Mouse (Mus musculus): Measurements from ENCODE around the gene Stxbp4. TPM values are rescaled to one million over a fixed set of nuclear protein-coding genes. Genes with fewer than 3 reads are reported as not detected.

Gene Stxbp4
- polyA plus RNA-seq, 1 experiment from 2014 or later, result 7.0 TPM

DNA sequence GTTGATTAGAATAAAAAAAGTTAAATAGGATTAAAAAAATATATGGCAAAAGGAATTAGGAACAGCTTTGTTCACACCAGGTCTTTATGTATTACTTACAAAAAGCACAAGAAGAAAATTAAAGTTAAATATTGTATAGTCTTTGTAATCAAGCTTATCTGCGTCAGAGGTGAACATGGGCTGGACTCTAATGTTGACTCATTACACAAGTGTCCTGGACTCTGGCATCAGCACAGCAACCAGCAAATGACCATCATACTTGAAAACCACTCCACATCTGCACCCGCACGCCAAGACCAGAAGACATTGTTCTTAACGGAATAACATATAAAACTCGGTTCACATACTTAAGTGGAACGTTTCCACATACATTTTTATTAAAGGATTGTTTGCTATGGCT lies 29.4 kb upstream of the Stxbp4 start:
- no peak overlapping the region for H3K4me3 ChIP-seq (replicated peaks)
- no peak for ATAC-seq (ENCODE audit: low read depth)
- H3K9ac ChIP-seq, result no peak overlapping the region
- 83% methylated on average over 6 of the region's 6 CpGs for WGBS (ENCODE audit: insufficient replicate concordance)
- H3K36me3 ChIP-seq, result peaks cover 39% of the 10 kb centered on the region
- no peak overlapping the region for H3K4me2 ChIP-seq
- H3K27me3 ChIP-seq, result no peaks in the 10 kb centered on the region
- H3K27ac ChIP-seq, result peak overlapping the region; percentile 77
- peaks cover 62% of the 10 kb centered on the region for H3K4me1 ChIP-seq (replicated peaks)
- no peak for DNase-seq
- no peaks in the 10 kb centered on the region for H3K9me3 ChIP-seq (replicated peaks)

DNA sequence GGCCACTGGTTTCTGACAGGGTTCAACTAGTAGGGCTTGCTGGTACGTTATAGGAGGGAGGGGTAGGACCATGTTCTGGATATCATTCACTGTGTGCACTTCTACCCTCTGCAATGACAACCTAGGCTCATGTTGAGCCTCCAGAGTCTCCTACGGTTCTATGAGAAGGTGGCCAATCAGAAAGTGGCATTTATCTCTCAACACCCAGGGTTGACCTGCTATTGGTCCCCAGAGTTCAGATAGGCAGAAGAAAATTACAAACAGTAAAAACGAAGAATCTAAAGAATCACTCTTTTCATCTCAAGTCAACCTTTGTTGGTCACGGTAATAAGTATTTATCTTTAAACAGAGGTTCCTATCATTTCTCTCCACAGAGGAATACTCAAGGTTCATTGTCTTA lies 29.0 kb upstream of the Stxbp4 start:
- no peaks in the 10 kb centered on the region for H3K27me3 ChIP-seq
- H3K4me1 ChIP-seq (replicated peaks), result peaks cover 65% of the 10 kb centered on the region
- H3K4me2 ChIP-seq, result peak overlapping the region; percentile 72
- H3K27ac ChIP-seq, result peak overlapping the region; percentile 99
- DNase-seq (no peak), ATAC-seq (ENCODE audit: low read depth) (peak; percentile 78)
- H3K9me3 ChIP-seq (replicated peaks), result no peaks in the 10 kb centered on the region
- peaks cover 40% of the 10 kb centered on the region for H3K36me3 ChIP-seq
- peak overlapping the region; percentile 74 for H3K9ac ChIP-seq
- H3K4me3 ChIP-seq (replicated peaks), result peak overlapping the region; percentile 31; the same call in 1 of the 2 replicates
- 20% methylated on average over 4 of the region's 4 CpGs for WGBS (ENCODE audit: insufficient replicate concordance)

DNA sequence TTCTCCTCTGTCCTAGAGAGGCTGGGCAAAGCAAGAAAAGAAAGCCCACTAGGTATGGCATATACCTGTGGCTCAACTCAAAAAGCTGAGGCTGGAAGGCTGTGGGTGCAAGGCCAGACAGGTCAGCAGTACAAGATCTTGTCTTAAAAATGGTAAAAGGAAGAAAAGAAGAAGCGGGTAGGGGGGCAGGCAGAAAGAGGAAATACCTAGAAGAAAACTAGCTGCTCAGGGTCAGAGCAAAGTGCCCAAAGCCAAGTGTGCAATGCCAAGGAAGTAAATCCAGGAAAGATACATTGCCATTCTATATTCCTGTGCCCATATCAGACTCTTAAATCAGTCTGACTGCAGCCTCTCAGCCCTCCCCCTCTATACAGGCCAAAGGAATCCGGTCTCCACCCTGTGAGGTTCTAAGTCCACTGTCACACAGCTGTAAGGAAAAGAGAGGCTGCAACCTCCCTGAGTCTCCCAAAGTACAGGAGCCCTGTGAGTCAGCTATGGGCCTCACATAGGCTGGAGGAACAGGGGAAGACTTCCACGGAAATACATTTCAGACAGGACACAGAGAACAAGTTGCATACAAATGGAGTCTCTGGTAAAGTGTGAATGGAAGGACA lies 28.4 kb upstream of the Stxbp4 start:
- Histone ChIP-seq H3K27me3 (no peaks in the 10 kb centered on the region), H3K9me3 (replicated peaks) (no peaks in the 10 kb centered on the region), H3K27ac (peak overlapping the region; percentile 99), H3K9ac (peak overlapping the region; percentile 74), H3K36me3 (peaks cover 43% of the 10 kb centered on the region), H3K4me3 (replicated peaks) (peak overlapping the region; percentile 31; the same call in 1 of the 2 replicates), H3K4me1 (replicated peaks) (peaks cover 72% of the 10 kb centered on the region), H3K4me2 (peak overlapping the region; percentile 72)
- DNase-seq (no peak), ATAC-seq (ENCODE audit: low read depth) (peak; percentile 63)
- 27% methylated on average over 3 of the region's 3 CpGs for WGBS (ENCODE audit: insufficient replicate concordance)

DNA sequence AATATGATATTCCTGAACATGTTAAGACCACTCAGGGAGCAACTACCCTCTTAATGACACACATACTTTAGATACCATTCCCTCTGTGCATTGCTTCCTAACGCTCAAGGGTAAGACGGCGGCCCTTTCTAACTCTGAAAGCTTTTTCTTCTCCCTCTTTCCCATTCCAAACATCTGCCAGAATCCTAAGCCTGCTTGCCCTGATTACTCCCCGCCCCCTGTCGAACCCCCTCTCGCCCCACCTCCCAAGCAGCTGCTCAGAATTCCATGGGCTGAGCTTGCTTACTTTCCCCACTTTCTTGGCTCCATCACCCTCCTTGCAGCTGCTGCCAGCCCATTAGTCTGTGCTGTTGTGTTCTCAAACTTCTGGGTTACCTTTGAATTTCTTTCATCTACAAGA lies 27.3 kb upstream of the Stxbp4 start:
- Histone ChIP-seq H3K27ac (peak overlapping the region; percentile 99), H3K4me2 (peak overlapping the region; percentile 72), H3K36me3 (peaks cover 49% of the 10 kb centered on the region), H3K4me3 (replicated peaks) (0 out of 2 replicates have a peak overlapping the region, but pooled peaks have one; percentile 35), H3K9me3 (replicated peaks) (no peaks in the 10 kb centered on the region), H3K9ac (peak overlapping the region; percentile 74), H3K4me1 (replicated peaks) (peaks cover 73% of the 10 kb centered on the region), H3K27me3 (no peaks in the 10 kb centered on the region)
- 50% methylated on average over 6 of the region's 6 CpGs for WGBS (ENCODE audit: insufficient replicate concordance)
- no peak for ATAC-seq (ENCODE audit: low read depth)
- DNase-seq, result no peak

DNA sequence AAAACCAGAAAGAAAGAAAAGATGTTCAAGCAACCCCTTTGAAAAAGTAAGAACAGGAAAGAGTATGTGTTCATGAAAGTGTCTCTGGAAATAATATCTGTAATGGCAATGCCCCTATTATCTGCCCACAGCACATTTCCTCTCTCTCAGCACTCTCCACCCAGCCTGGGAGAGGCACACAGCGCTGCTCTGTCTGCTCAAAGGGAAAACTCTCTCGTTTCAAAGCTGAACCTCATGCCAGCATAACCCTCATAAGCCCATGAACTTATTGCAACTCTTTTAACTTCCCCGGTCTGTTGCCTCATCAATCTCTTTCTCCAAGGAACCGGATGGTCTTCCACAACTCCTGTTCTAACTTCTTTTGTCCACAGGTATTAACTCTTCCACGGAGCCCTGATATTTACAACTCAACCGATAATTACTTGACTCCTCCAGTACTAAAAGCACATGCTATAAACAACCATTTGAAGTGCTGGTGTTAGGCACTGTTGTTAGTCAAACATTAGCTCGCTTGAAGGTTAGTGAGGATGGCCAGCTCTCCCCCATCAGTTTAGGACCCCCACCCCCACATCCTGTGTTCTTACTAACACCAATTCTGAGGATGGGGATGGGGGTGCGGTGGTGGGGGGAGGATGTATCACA lies 26.6 kb upstream of the Stxbp4 start:
- H3K4me1 ChIP-seq (replicated peaks), result peaks cover 73% of the 10 kb centered on the region
- H3K27me3 ChIP-seq, result no peaks in the 10 kb centered on the region
- H3K4me2 ChIP-seq, result peak overlapping the region; percentile 72
- peak overlapping the region; percentile 74 for H3K9ac ChIP-seq
- peak overlapping the region; percentile 99 for H3K27ac ChIP-seq
- 2% methylated on average over 8 of the region's 8 CpGs for WGBS (ENCODE audit: insufficient replicate concordance)
- H3K9me3 ChIP-seq (replicated peaks), result no peaks in the 10 kb centered on the region
- DNase-seq (peak; percentile 79), ATAC-seq (ENCODE audit: low read depth) (peak; percentile 88)
- H3K36me3 ChIP-seq, result peaks cover 49% of the 10 kb centered on the region
- peak overlapping the region; percentile 35 for H3K4me3 ChIP-seq (replicated peaks)

DNA sequence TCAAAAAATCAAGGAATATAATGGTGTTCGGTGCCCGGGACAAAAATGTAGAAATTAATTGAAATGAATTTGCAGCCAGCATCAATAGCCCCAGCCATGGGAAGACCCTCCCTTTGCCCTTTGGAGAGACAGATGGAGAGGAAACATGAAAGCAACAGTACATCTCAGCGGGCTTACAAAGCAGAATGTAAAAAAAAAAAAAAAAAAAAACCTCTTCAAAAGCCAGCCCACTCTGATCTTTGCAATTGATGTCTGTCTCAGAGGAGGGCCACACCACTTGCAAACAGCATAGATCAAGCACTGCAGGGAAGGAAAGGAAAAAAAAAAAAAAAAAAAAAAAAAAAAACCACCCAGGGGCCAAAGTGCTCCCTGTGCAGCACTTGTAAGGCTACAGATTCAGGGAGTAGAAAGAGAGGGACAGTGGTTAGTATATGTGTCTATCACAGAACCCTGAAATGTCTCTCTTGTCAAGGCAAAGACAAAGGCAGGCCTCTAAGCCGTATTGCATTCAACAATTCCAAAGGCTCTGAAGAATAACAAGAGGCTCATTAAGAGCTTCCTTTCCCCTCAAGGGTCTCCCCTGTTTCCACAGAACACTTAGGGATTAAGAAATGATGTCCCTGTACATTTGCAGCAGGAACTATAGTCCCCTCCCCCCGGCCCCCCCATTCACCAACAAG lies 25.9 kb upstream of the Stxbp4 start:
- Histone ChIP-seq H3K9ac (peak overlapping the region; percentile 74), H3K9me3 (replicated peaks) (no peaks in the 10 kb centered on the region), H3K4me3 (replicated peaks) (peak overlapping the region; percentile 41), H3K27me3 (no peaks in the 10 kb centered on the region), H3K36me3 (peaks cover 47% of the 10 kb centered on the region), H3K4me2 (peak overlapping the region; percentile 72), H3K27ac (peak overlapping the region; percentile 99), H3K4me1 (replicated peaks) (peaks cover 72% of the 10 kb centered on the region)
- DNase-seq, result no peak
- 32% methylated on average over 5 of the region's 5 CpGs for WGBS (ENCODE audit: insufficient replicate concordance)
- peak; percentile 19; the same call in 1 of the 2 replicates for ATAC-seq (ENCODE audit: low read depth)

DNA sequence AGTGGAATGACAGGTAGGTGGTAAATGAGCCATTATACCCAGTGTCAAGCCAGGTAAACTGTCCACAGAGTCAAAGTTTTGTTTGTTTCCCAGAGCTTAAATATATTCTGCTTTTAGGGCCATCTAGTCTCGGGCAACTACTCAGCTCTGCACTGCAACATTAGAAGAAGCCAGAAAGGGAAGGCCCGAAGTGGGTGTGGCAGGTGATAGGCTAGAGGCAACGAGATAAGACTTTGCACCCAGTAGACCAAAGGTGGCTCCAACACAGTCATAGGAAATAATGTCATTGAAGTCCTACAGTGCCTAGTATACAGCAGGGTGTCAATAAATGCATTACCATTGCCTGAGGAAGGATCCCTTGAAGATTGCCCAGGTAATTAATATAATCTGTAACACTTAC lies 25.2 kb upstream of the Stxbp4 start:
- ATAC-seq (ENCODE audit: low read depth) (peak; percentile 74), DNase-seq (peak; percentile 75)
- Histone ChIP-seq H3K36me3 (peaks cover 42% of the 10 kb centered on the region), H3K9ac (peak overlapping the region; percentile 74), H3K27me3 (no peaks in the 10 kb centered on the region), H3K4me1 (replicated peaks) (peaks cover 66% of the 10 kb centered on the region), H3K4me3 (replicated peaks) (peak overlapping the region; percentile 41), H3K27ac (peak overlapping the region; percentile 99), H3K4me2 (peak overlapping the region; percentile 72), H3K9me3 (replicated peaks) (no peaks in the 10 kb centered on the region)
- 8% methylated on average over 3 of the region's 3 CpGs for WGBS (ENCODE audit: insufficient replicate concordance)

DNA sequence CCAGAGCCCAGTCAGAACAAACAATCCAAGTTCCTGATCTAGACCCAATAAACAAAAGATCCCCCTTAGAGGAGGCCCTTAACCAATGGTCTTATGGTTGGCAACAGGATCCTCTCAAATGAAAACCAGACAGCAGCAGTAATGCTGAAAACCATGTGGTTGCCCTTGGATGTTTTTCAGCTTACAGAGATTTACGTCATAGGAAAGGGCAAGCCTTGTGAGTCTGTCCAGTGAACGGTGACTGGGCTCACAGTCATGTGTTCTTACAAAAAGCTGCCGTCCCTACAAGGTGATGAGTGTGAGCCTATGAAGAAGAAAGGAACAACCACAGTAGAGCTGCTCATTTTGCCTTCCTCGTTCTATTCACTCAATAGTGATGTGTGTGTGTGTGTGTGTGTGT lies 22.8 kb upstream of the Stxbp4 start:
- H3K9me3 ChIP-seq (replicated peaks), result no peaks in the 10 kb centered on the region
- no peak for ATAC-seq (ENCODE audit: low read depth)
- no peak overlapping the region for H3K4me3 ChIP-seq (replicated peaks)
- WGBS (ENCODE audit: insufficient replicate concordance), result 89% methylated on average over 4 of the region's 4 CpGs
- peaks cover 49% of the 10 kb centered on the region for H3K4me1 ChIP-seq (replicated peaks)
- H3K27ac ChIP-seq, result 0 out of 2 replicates have a peak overlapping the region, but pooled peaks have one; percentile 29
- no peak for DNase-seq
- no peak overlapping the region for H3K4me2 ChIP-seq
- H3K27me3 ChIP-seq, result no peaks in the 10 kb centered on the region
- H3K36me3 ChIP-seq, result peaks cover 63% of the 10 kb centered on the region
- H3K9ac ChIP-seq, result no peak overlapping the region

DNA sequence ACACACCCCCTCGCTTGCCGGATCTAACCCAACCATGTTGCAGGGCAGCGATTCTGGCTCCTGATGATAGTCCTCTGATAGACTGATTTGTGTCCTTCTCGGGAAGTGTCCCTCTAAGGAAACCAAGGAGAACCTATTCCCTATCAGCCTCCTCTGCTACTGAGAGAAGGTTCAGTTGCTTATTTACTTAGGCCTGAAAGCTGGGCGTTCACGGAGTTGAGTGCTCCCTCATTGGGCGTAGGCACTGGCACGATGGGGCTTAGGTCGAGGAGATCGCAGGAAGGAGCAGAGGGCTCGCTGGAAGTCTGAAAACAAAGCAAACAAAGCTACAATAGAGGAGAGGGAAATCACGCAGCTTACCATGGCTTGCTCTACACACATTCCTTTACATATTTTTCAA lies 19.6 kb upstream of the Stxbp4 start:
- ATAC-seq (ENCODE audit: low read depth) (no peak), DNase-seq (no peak)
- Histone ChIP-seq H3K9me3 (replicated peaks) (no peaks in the 10 kb centered on the region), H3K4me3 (replicated peaks) (no peak overlapping the region), H3K36me3 (peaks cover 87% of the 10 kb centered on the region), H3K4me1 (replicated peaks) (peaks cover 18% of the 10 kb centered on the region), H3K27me3 (no peaks in the 10 kb centered on the region), H3K4me2 (no peak overlapping the region), H3K27ac (peak overlapping the region; percentile 11; the same call in 1 of the 2 replicates), H3K9ac (no peak overlapping the region)
- 91% methylated on average over 12 of the region's 12 CpGs for whole genome bisulfite sequencing (ENCODE audit: insufficient replicate concordance)

DNA sequence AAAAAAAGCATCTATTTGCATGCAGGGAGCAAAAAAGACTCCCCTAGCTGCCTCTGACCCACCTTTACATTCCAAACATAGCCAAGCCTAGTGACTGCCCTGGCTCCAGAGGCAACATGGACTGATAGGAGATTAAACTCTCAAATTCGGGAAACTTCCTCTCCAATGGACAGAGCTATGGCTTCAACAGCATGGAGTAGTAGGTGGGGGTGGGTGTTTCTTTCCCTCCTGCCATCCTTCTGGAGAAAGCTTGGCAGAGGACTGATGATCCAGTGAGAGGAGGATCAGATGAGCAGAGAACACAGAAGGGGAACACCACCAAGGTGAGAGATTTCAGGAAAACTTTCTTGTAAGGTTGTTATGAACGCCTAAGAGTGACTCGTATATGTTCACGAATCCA lies 14.7 kb upstream of the Stxbp4 start:
- Histone ChIP-seq H3K4me1 (replicated peaks) (0 out of 2 replicates have a peak, but pooled peaks cover 2% of the 10 kb centered on the region), H3K9me3 (replicated peaks) (no peaks in the 10 kb centered on the region), H3K4me2 (no peak overlapping the region), H3K27me3 (no peaks in the 10 kb centered on the region), H3K4me3 (replicated peaks) (no peak overlapping the region), H3K27ac (no peak overlapping the region), H3K36me3 (peaks cover 93% of the 10 kb centered on the region), H3K9ac (no peak overlapping the region)
- no peak for DNase-seq
- no peak for ATAC-seq (ENCODE audit: low read depth)
- WGBS (ENCODE audit: insufficient replicate concordance), result 80% methylated on average over 4 of the region's 4 CpGs

DNA sequence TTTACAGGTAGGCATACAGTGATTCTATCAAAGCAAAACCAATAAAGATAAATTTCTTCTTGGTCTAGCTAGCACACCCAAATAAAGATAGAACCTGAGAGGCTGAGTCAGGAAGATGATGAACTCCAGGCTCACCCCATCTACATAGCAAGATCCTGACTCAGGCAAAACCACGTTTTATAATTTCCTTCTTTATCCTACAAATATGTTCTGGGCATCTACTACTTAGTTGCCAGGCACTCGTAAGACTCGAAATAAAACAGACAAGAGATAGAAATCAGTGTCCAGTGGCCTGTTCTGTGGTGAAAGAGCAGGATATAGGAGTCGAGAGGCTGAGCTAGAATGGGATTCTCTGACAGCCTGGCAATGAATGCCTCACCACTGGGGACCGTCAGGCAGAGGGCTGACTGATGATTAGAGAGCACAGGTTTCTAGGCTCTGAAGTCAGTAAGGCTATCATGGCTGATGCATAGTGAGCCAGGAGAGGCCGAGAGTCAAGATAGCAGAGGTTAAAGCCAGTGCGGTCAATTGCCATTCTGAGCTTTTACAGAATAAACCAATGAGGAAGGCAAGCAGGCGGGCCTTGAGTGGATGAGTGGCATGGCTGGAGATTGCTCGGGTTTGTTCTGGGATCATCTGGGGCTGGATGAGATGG lies 12.5 kb upstream of the Stxbp4 start:
- no peaks in the 10 kb centered on the region for H3K9me3 ChIP-seq (replicated peaks)
- no peak overlapping the region for H3K4me2 ChIP-seq
- WGBS (ENCODE audit: insufficient replicate concordance), result 78% methylated on average over 9 of the region's 9 CpGs
- H3K4me1 ChIP-seq (replicated peaks), result no peaks in the 10 kb centered on the region
- H3K4me3 ChIP-seq (replicated peaks), result no peak overlapping the region
- no peak overlapping the region for H3K27ac ChIP-seq
- H3K27me3 ChIP-seq, result no peaks in the 10 kb centered on the region
- DNase-seq, result no peak
- peaks cover 91% of the 10 kb centered on the region for H3K36me3 ChIP-seq
- H3K9ac ChIP-seq, result no peak overlapping the region
- ATAC-seq (ENCODE audit: low read depth), result no peak
